Mouse (Mus musculus): Measurements from ENCODE around the gene 4930486L24Rik. TPM values are rescaled to one million over a fixed set of nuclear protein-coding genes. Genes with fewer than 3 reads are reported as not detected.
"Not testable (repeated sequence)": the region's sequence is repeated elsewhere in the genome, so short reads cannot be mapped to it uniquely, and the experiment has no call there.

4930486L24Rik gene
- total RNA-seq (2012; rRNA removed) (not detected in 2 replicates), polyA plus RNA-seq (2012; ENCODE audit: insufficient read depth in 1 of 2, insufficient read length in 2 of 2, low read depth in 1 of 2, low replicate concordance in 2 of 2, missing spikeins in 1 of 2) (not detected)

- TF ChIP-seq UBTF (IDR thresholded peaks at IDR 0.05; ENCODE audit: borderline replicate concordance, insufficient read depth, low read depth, low read length) (no peak), JUND (IDR thresholded peaks at IDR 0.05; ENCODE audit: low read depth, low read length) (no peak), TAL1 (IDR thresholded peaks at IDR 0.05; ENCODE audit: low read length) (no peak), KAT2A (conservative IDR thresholded peaks at IDR 0.05; ENCODE audit: low read depth, low read length) (no peak), MYC (IDR thresholded peaks at IDR 0.05; ENCODE audit: low read depth, low read length) (no peak), ELF1 (IDR thresholded peaks at IDR 0.05; ENCODE audit: low read depth, low read length) (no peak), MEF2A (IDR thresholded peaks at IDR 0.05; ENCODE audit: extremely low read depth, insufficient replicate concordance, low read depth, low read length, poor library complexity, severe bottlenecking) (no peak), ZNF384 (IDR thresholded peaks at IDR 0.05; ENCODE audit: low read depth, low read length) (no peak), BHLHE40 (IDR thresholded peaks at IDR 0.05; ENCODE audit: borderline replicate concordance, low read depth, low read length) (no peak), CTCF (IDR thresholded peaks at IDR 0.05 in 2 of 3, conservative IDR thresholded peaks at IDR 0.05 in 1 of 3; ENCODE audit: control insufficient read depth in 1 of 3, insufficient read depth in 1 of 3, low read depth in 2 of 3, low read length in 3 of 3, poor library complexity in 1 of 3, severe bottlenecking in 1 of 3) (no peak), CHD1 (IDR thresholded peaks at IDR 0.05; ENCODE audit: low read depth, low read length) (no peak)
- no peaks in the 10 kb centered on the region for H3K4me1 ChIP-seq (ENCODE audit: control insufficient read depth in 1 of 2, insufficient read depth in 2 of 2, low read length in 2 of 2)
- no peaks in the 10 kb centered on the region for H3K79me2 ChIP-seq (ENCODE audit: control insufficient read depth, insufficient read depth, low read length, poor library complexity)
- no peaks in the 10 kb centered on the region for H3K36me3 ChIP-seq (ENCODE audit: control insufficient read depth in 1 of 2, insufficient read depth in 2 of 2, low read length in 2 of 2)
- no peaks in the 10 kb centered on the region for H3K9me3 ChIP-seq (replicated peaks; ENCODE audit: insufficient read depth, low read length)
- H3K27me3 ChIP-seq (ENCODE audit: control insufficient read depth in 1 of 2, insufficient read depth in 2 of 2, low read length in 2 of 2): no peaks in the 10 kb centered on the region
- no peak within 1 kb of the TSS for H3K4me3 ChIP-seq (ENCODE audit: control insufficient read depth in 1 of 2, insufficient read depth in 1 of 2, low read depth in 2 of 2, low read length in 2 of 2)
- no peak within 1 kb of the TSS for H3K9ac ChIP-seq (ENCODE audit: control insufficient read depth, low read depth, low read length, poor library complexity, severe bottlenecking)
- H3K27ac ChIP-seq (ENCODE audit: control insufficient read depth, low read depth, low read length): no peak within 1 kb of the TSS
- DNase-seq (ENCODE audit: low read depth, low spot score): no peak
Observed at GRCm38 (mm10) chr13:60864281-60864680, at the start of gene 4930486L24Rik. 4930486L24Rik (minus strand) TSS chr13:60864475.

- not testable (repeated sequence) for H3K9ac ChIP-seq (ENCODE audit: control insufficient read depth, low read depth, low read length, poor library complexity, severe bottlenecking); H3K4me3 ChIP-seq (ENCODE audit: control insufficient read depth in 1 of 2, insufficient read depth in 1 of 2, low read depth in 2 of 2, low read length in 2 of 2); H3K27ac ChIP-seq (ENCODE audit: control insufficient read depth, low read depth, low read length); DNase-seq (ENCODE audit: low read depth, low spot score); H3K79me2 ChIP-seq (ENCODE audit: control insufficient read depth, insufficient read depth, low read length, poor library complexity); H3K9me3 ChIP-seq (replicated peaks; ENCODE audit: insufficient read depth, low read length); H3K36me3 ChIP-seq (ENCODE audit: control insufficient read depth in 1 of 2, insufficient read depth in 2 of 2, low read length in 2 of 2); H3K27me3 ChIP-seq (ENCODE audit: control insufficient read depth in 1 of 2, insufficient read depth in 2 of 2, low read length in 2 of 2); H3K4me1 ChIP-seq (ENCODE audit: control insufficient read depth in 1 of 2, insufficient read depth in 2 of 2, low read length in 2 of 2)
Observed at GRCm38 (mm10) chr13:60904780-60905179, 40.5 kb upstream of the 4930486L24Rik start, which contains the start of gene Tpbpb. Tpbpb (minus strand) TSS chr13:60904880.

GRCm38 (mm10) chr13:60897328-60897727 is 33.1 kb upstream of the 4930486L24Rik start, which contains the start of gene Ctla2b:
Ctla2b (minus strand) TSS chr13:60897447.
- Histone ChIP-seq H3K4me3 (ENCODE audit: control insufficient read depth in 1 of 2, insufficient read depth in 1 of 2, low read depth in 2 of 2, low read length in 2 of 2) (no peak within 1 kb of the TSS), H3K9ac (ENCODE audit: control insufficient read depth, low read depth, low read length, poor library complexity, severe bottlenecking) (no peak within 1 kb of the TSS), H3K79me2 (ENCODE audit: control insufficient read depth, insufficient read depth, low read length, poor library complexity) (no peaks in the 10 kb centered on the region), H3K36me3 (ENCODE audit: control insufficient read depth in 1 of 2, insufficient read depth in 2 of 2, low read length in 2 of 2) (no peaks in the 10 kb centered on the region), H3K9me3 (replicated peaks; ENCODE audit: insufficient read depth, low read length) (no peaks in the 10 kb centered on the region), H3K27ac (ENCODE audit: control insufficient read depth, low read depth, low read length) (no peak within 1 kb of the TSS), H3K4me1 (ENCODE audit: control insufficient read depth in 1 of 2, insufficient read depth in 2 of 2, low read length in 2 of 2) (no peaks in the 10 kb centered on the region), H3K27me3 (ENCODE audit: control insufficient read depth in 1 of 2, insufficient read depth in 2 of 2, low read length in 2 of 2) (no peaks in the 10 kb centered on the region; a peak in 1 of 4 replicates)
- TF ChIP-seq POLR2AphosphoS2 (IDR thresholded peaks at IDR 0.05; ENCODE audit: low read length): no peak
- TF ChIP-seq SIN3A (IDR thresholded peaks at IDR 0.05; ENCODE audit: low read length): no peak
- no peak for TF ChIP-seq CHD1 (IDR thresholded peaks at IDR 0.05; ENCODE audit: low read depth, low read length)
- TF ChIP-seq TAL1 (IDR thresholded peaks at IDR 0.05; ENCODE audit: low read length): no peak
- TF ChIP-seq RCOR1 (IDR thresholded peaks at IDR 0.05; ENCODE audit: low read depth, low read length): no peak
- no peak for TF ChIP-seq CTCF (IDR thresholded peaks at IDR 0.05 in 2 of 3, conservative IDR thresholded peaks at IDR 0.05 in 1 of 3; ENCODE audit: control insufficient read depth in 1 of 3, insufficient read depth in 1 of 3, low read depth in 2 of 3, low read length in 3 of 3, poor library complexity in 1 of 3, severe bottlenecking in 1 of 3)
- no peak for TF ChIP-seq GABPA (IDR thresholded peaks at IDR 0.05; ENCODE audit: low read depth, low read length)
- TF ChIP-seq NELFE (IDR thresholded peaks at IDR 0.05; ENCODE audit: low read depth, low read length): no peak
- no peak for TF ChIP-seq MYB (IDR thresholded peaks at IDR 0.05; ENCODE audit: low read depth, low read length)
- TF ChIP-seq TBP (IDR thresholded peaks at IDR 0.05; ENCODE audit: low read depth, low read length): no peak
- TF ChIP-seq KAT2A (conservative IDR thresholded peaks at IDR 0.05; ENCODE audit: low read depth, low read length): no peak
- no peak for TF ChIP-seq GATA1 (IDR thresholded peaks at IDR 0.05; ENCODE audit: low read depth, low read length)
- TF ChIP-seq MYC (IDR thresholded peaks at IDR 0.05; ENCODE audit: low read depth, low read length): no peak
- no peak for DNase-seq (ENCODE audit: low read depth, low spot score)

GRCm38 (mm10) chr13:60896794-60897193 is 32.5 kb upstream of the 4930486L24Rik start, which contains the start of gene Gm49392:
Gm49392 (minus strand) TSS chr13:60896894.
- H3K27me3 ChIP-seq (ENCODE audit: control insufficient read depth in 1 of 2, insufficient read depth in 2 of 2, low read length in 2 of 2); H3K4me3 ChIP-seq (ENCODE audit: control insufficient read depth in 1 of 2, insufficient read depth in 1 of 2, low read depth in 2 of 2, low read length in 2 of 2); H3K36me3 ChIP-seq (ENCODE audit: control insufficient read depth in 1 of 2, insufficient read depth in 2 of 2, low read length in 2 of 2); H3K79me2 ChIP-seq (ENCODE audit: control insufficient read depth, insufficient read depth, low read length, poor library complexity); H3K9ac ChIP-seq (ENCODE audit: control insufficient read depth, low read depth, low read length, poor library complexity, severe bottlenecking); H3K27ac ChIP-seq (ENCODE audit: control insufficient read depth, low read depth, low read length); H3K9me3 ChIP-seq (replicated peaks; ENCODE audit: insufficient read depth, low read length); DNase-seq (ENCODE audit: low read depth, low spot score); H3K4me1 ChIP-seq (ENCODE audit: control insufficient read depth in 1 of 2, insufficient read depth in 2 of 2, low read length in 2 of 2): not testable (repeated sequence)
